Mouse (Mus musculus) monocyte, adult 5-6 weeks (primary cell): ENCODE results near the gene Pax5. TPM values are rescaled to one million over a fixed set of nuclear protein-coding genes. Genes with fewer than 3 reads are reported as not detected.

ENCODE experiments used
- ATAC-seq: fragments of 153-309, 156-312 bp; replicated peaks from 2 replicates; pipeline ENCODE4 v1.8.0; 2017; ENCODE audit warnings: mild to moderate bottlenecking; ENCODE audit not compliant: low TSS enrichment, insufficient number of reproducible peaks, severe bottlenecking, poor library complexity, low FRiP score
- total RNA-seq: library from RNA; stranded (forward); fragments of 200-1000, 200-491, 200-594 nt; gene quantifications from 3 replicates; pipeline ENCODE4 v1.2.3, GENCODE M21; 2017

Pax5 gene
- total RNA-seq, 1 experiment from 2014 or later, result 11.9 TPM

DNA sequence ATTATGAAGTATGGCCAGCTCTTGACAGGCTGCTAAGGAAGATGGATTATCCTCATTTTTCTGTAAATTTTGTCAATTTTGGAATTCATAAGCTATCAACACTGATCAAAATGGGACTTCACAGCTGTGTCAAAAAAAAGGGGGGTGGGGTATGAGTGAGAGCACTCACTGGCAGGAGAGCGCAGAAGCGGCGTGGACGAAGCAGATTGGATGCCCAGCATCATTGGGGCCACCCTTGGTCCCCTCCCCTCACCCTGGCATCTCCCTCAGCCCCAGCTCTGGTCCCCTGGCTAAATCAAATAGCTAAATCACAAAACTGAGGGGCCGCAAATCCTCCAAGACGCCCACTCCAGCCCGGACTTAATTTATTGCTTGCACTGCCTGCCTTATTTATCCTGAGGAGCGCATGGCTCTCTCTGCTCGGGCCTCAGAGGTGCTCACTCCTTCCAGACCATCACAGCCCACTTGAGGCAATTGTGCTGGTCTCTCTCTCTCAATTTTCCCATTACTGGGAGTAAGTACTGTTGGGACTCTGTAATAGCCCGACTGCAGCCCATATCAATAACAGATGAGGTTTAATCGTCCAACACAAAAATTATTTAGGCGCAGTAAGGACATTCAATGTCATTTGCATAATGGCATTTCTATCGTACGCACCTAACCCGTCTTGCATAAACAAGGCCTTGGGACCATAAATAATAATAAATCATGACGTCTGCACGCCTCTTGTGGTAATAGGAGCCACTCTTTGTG is 87.4 kb downstream of the Pax5 start:
- no peak for ATAC-seq

GRCm38 (mm10) chr4:44620241-44620640 is 90.0 kb downstream of the Pax5 start:
- ATAC-seq, result no peak

DNA sequence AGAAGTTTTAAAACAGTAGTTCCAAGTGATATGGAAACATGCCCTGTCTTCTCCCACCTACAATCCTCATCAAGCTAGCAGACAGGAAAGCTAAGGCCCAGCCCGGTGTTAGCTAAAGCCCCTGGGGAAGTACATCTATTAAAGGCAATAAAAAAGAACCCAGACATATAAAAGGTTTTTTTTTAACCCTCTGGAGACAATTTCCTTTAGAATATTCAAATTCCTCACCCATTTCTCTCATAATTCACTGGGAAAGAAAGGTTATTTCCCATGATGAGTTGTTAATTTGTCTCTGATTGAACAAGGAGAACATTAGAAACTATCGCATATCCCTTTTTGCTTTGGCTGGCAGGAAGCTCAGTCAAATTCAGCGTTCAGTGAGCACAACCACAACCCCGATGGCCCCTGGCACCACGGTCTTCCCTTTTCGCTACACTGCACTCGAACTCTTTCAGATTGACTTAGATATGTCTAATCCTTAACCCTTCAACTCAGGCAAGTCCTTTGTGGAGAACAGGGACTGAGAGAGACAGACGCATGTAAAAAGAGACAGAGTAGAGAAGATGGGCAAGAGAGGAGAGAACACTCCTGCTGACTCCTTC is 96.1 kb downstream of the Pax5 start:
- no peak for ATAC-seq

DNA sequence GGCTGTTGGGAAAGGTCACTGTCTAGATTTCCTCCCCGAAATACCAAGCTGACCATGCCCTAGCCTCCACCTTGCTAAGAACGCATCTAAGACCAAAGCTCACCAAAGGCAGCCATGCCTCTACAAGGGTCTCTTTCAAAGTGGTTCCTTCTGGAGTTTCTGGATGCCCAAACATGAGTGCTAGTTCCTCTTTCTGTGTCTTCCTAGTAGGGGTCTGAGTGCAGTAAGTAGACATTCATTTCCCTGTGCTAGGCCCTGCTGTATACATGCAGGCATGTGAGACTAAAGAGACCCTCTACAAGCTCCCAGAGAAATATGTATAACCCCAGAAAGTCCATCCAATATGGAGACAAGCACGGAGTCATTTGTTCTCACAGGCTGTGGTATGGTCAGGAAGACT is 97.9 kb downstream of the Pax5 start:
- ATAC-seq, result no peak

DNA sequence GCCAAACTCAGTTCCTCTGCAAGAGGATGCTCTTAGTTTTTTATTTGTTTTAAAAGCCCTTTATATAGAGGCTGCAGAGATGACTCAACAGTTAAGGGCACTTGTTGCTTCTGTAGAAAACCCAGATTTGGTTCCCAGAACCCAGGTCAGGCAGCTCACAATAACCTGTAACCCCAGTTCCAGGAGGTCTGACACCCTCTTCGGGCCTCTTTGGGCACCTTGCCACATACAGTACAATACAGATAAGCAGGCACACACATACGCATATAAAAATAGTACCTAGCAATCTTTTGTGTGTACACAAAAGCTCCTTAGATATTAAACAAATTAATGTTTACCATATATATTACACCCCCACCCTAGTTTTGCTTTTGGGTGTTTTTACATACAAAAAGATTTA is 104.8 kb downstream of the Pax5 start:
- ATAC-seq, result no peak

GRCm38 (mm10) chr4:44602257-44602801 is 108.0 kb downstream of the Pax5 start:
- ATAC-seq, result no peak

GRCm38 (mm10) chr4:44601370-44601769 is 108.9 kb downstream of the Pax5 start:
- no peak for ATAC-seq

DNA sequence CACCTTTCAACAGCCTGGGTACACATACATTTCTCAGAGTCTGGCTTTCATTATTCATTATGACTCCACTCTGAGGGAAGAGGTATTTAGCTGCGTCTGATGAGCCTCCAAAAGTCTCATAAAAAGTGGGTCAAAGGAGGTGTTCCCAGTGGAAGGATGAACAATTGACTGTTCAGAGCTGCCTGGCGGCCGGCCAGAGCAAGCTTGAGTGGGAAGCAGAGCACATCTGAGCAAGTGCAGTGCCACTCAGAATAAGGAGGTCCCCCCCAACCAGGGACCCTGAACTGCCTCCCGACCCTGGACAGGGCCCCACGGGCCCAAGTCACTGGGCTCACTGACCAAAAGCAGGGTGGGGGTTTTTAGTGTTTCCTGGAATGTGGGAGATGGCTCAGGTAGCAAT is 109.4 kb downstream of the Pax5 start:
- no peak for ATAC-seq

DNA sequence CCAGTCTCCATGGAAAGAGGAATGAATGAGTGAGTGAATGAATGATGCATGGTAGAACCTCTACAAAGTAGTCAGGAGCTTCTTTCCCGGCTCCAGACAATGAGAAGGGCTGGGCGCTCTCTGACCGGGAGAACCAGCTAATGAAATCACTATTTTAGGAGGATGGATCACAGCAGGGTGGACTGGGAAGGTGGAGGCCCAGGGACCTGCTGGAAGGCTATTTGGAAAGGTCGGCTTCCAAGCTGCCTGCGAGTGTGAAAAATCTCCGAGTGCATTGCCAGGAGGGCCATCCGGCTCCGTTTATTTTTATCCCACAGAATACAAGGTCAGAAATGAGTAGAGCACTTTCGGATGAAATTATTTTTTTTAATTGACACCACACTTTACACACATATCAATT is 112.3 kb downstream of the Pax5 start:
- no peak for ATAC-seq

DNA sequence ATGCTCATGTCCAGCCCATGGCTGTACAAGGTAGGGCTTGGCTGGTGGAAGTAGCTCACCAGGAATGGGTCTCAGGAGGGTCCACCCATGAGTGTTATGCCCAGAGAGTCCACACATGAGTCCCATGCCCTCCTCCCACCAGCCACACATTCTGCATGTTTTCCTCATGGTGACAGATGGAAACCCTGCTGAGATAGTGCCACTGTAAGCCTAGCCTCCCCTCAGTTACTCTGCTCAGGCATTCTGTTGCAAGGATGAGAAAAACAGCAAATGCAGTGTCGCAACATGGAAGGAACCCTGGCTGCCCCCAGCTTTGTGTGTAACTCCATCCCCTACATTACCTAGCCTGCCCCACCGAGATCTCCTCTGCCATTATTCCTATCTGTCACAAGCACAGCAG is 117.2 kb downstream of the Pax5 start:
- no peak for ATAC-seq

DNA sequence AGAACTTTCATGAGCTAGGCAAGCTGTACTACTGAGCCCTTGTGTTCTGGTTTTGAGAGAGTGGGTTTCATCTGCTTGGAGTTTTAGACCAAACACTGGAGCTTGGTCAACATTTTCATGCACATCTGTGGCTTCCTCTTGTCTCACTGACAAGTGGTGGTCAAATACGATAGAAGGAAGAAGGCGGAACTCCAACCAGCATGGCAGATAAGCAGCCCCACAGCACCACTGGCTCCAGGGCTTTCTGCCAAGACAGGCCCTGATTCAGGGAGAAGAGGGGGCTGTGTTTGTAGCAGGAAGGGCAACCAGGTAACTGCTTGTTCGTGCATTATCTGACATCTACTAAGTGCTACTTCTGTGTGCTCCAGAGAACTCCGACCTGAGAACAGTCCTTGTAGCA is 127.6 kb downstream of the Pax5 start:
- no peak for ATAC-seq

DNA sequence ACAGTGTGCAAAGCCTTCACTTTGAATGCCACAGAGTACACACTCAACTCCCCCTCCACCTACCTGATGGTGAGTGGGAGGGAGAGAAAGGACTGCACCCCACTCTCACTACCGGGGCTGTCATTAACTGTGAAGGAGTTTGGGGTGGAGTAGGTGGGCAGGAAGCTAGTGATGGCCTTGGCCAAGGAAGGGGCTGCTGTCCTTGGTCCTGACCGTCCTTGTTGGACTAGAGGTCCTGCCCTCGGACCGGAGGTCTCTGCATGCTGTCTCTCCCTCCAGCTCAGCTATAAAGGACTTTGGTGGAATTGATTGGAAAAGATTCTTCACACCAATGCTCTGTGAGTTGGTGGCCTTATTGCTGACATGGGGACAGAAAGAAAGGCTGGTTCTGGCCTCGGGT is 131.7 kb downstream of the Pax5 start:
- ATAC-seq, result no peak

DNA sequence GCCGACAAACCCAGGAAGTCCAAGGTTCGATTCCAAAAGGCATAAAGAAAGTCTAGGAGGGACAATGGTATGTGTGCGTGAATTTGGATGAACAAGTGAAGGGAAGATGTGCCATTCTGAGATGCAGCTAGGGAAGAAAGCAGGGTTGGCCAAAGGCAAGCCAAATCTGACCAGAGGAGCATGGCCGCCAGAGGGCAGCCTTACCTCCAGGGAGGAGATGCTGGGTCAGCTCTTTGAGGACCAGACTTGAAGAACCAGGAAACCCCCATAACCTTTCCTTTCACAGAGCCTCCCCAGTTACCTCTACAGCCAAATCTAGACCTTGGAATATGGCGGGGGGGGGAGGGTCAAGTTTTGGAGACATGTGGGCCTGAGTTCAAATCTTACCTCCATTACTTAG is 133.0 kb downstream of the Pax5 start:
- no peak for ATAC-seq

DNA sequence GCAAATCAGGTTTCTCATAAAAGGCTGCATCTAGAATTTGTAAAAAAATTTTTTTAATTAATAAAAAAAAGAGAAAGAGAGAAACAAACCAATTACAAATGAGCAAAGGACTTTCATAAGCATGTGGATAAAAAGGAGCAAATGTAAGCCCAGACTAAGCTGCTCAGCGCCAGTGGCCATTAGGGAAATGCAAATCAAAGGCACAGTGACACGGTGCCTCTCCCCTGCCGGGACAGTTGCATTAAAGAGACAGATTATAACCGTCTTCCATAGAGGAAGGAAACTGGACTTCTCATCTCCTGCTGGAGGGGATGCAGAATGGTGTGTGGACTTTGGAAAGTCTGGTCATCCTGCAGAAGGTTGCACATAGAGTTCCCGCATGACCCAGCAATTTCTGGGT is 133.5 kb downstream of the Pax5 start:
- no peak for ATAC-seq

GRCm38 (mm10) chr4:44573017-44573416 is 137.3 kb downstream of the Pax5 start:
- no peak for ATAC-seq

- ATAC-seq, result no peak
Measured at GRCm38 (mm10) chr4:44572373-44572772, 137.9 kb downstream of the Pax5 start.

DNA sequence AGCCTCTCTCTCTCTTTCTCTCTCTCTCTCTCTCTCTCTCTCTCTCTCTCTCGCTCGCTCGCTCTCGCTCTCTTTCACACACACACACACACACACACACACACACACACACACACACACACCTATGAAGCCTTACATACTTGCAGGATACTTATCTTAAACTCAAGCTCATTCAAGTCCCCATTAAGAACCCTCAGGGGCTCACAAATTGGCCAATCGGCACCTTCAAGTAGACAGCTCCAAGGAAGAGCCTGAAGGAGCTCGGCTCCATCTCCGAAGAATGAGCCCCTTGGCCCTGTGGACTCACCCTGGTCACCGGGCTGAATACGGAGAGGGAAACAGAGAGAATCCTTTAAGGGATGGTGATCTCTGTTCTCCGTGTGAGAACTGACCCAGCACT is 141.1 kb downstream of the Pax5 start:
- ATAC-seq, result no peak

- no peak for ATAC-seq
Measured at GRCm38 (mm10) chr4:44568666-44569065, 141.6 kb downstream of the Pax5 start.

GRCm38 (mm10) chr4:44566401-44566800 is 143.9 kb downstream of the Pax5 start:
- no peak for ATAC-seq
